Comparison of ENCODE assay signal across 14 mouse cellular contexts in genomic region chr6:41152101-41152500, GRCm38 (mm10).
"Had no signal": no experiment of that assay in that cellular context is flagged by ENCODE, and none has a peak within 500 bp of the region (broad histone marks: within the 10 kb centered on the region; RNA-seq: fewer than 3 reads in every experiment).

No protein-coding gene starts in this region.

- H3K4me1 ChIP-seq: limb, embryonic 12.5 days; liver, embryonic 13.5 days; midbrain, embryonic 12.5 days had no signal

- DNase-seq: kidney, adult 18-20 months; kidney, postnatal 10 days; kidney, postnatal 4 days; liver; liver, embryonic 13.5 days; liver, postnatal 0 days; right cerebral cortex, adult 18-20 months; right cerebral cortex, postnatal 25 days; thymus, postnatal 36 days had no signal

- H3K9me3 ChIP-seq: limb, embryonic 12.5 days; liver, embryonic 13.5 days; megakaryocyte, embryonic 14.5 days; midbrain, embryonic 12.5 days had no signal

- H3K36me3 ChIP-seq: limb, embryonic 12.5 days; liver, embryonic 13.5 days; midbrain, embryonic 12.5 days had no signal

- ATAC-seq: liver, postnatal 0 days; midbrain, embryonic 16.5 days had no signal

- H3K4me2 ChIP-seq: limb, embryonic 12.5 days; liver, embryonic 13.5 days; midbrain, embryonic 12.5 days had no signal

- H3K4me3 ChIP-seq: layer of hippocampus, adult 2 months; limb, embryonic 12.5 days; liver, embryonic 13.5 days; megakaryocyte, embryonic 14.5 days; midbrain, embryonic 12.5 days had no signal

- H3K27me3 ChIP-seq: limb, embryonic 12.5 days; liver, embryonic 13.5 days; megakaryocyte, embryonic 14.5 days; midbrain, embryonic 12.5 days had no signal

- H3K9ac ChIP-seq: limb, embryonic 12.5 days; liver, embryonic 13.5 days; liver, postnatal 0 days; midbrain, embryonic 12.5 days had no signal

- H3K27ac ChIP-seq: layer of hippocampus, adult 2 months; limb, embryonic 12.5 days; liver, embryonic 13.5 days; midbrain, embryonic 12.5 days had no signal
